Mouse (Mus musculus): ENCODE results near the gene Dock2. TPM values are rescaled to one million over a fixed set of nuclear protein-coding genes. Genes with fewer than 3 reads are reported as not detected.
A peak's percentile ranks its signal among the peaks of the same experiment; 100 is the strongest.

Dock2 gene
- total RNA-seq, 1 experiment from 2014 or later: 492 TPM

GRCm38 (mm10) chr11:34771221-34771986 lies 12.3 kb downstream of the Dock2 start:
- ATAC-seq (ENCODE audit: extremely low read depth, insufficient number of reproducible peaks, low FRiP score, poor library complexity, severe bottlenecking): peak; percentile 50

GRCm38 (mm10) chr11:34770666-34771065 lies 13.0 kb downstream of the Dock2 start:
- ATAC-seq (ENCODE audit: extremely low read depth, insufficient number of reproducible peaks, low FRiP score, poor library complexity, severe bottlenecking): peak; percentile 28; the same call in 1 of the 2 replicates

DNA sequence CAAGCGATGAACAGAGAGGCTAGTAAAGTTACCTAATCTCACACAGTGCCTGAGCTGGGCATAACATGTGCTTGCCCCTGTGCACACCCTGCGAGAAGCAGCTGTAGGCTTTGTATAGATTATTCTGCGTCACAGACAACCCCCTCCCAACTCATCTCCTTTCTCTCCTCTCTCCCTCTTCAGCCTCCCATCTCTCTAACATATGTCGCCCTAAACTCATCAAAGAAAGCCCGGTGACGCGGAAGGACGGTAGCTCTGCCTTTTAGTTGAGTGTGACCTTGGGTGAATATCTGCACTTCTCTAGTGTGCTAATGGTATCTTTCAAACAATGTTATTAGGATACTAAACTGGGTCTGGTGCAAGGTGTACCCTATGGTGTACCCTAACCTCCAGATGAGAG lies 13.7 kb downstream of the Dock2 start:
- no peak for ATAC-seq (ENCODE audit: extremely low read depth, insufficient number of reproducible peaks, low FRiP score, poor library complexity, severe bottlenecking)

DNA sequence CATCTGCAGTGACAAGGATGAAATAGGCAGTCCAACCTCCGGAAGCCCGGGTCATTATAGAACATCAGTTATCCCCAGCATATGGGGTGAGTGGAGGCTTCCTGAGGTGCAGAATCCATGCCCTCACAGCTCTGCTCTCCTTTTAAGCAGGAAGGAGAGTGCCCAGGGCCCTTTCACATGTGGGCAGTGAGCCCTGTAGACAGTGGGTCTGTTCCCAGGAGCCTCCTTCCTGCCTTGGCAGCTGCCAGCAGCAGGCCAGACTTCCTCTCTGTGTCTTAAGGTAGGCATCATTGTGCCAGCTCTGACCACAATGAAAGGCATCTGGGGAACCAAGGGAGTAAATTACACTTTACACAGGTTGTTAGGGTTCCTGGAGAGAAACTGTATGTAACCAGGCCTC lies 14.3 kb downstream of the Dock2 start:
- no peak for ATAC-seq (ENCODE audit: extremely low read depth, insufficient number of reproducible peaks, low FRiP score, poor library complexity, severe bottlenecking)

DNA sequence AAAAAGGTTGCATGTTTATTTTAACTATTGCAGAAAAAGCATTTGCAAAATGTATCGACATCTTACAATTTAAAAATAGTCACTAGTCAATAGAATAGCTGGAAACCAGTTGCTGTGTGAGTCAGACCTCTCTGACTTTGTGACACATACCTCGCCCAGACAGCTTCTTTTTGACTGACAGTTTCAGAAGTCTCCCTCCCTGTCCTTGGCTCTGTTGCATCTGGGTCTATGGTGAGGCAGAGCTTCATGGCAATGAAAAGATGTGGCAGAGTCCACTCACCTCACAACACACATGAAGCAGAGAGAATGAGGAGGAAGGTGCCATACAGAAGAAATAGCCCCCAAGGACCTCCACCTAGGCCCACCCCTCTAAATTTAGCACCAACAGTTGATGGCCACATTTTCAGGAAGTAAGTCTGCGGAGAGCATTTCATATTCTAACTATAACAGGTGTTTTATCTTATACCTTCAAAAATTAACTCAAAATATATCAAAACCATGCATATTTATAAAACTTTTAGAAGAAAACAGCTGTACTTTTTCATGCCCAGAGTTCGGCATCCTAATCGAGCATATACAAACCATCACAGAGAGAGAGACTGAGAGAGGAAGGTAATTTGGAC lies 19.8 kb downstream of the Dock2 start:
- no peak for ATAC-seq (ENCODE audit: extremely low read depth, insufficient number of reproducible peaks, low FRiP score, poor library complexity, severe bottlenecking)

- ATAC-seq (ENCODE audit: extremely low read depth, insufficient number of reproducible peaks, low FRiP score, poor library complexity, severe bottlenecking): no peak
Observed at GRCm38 (mm10) chr11:34762570-34763127, 21.0 kb downstream of the Dock2 start.

- ATAC-seq (ENCODE audit: extremely low read depth, insufficient number of reproducible peaks, low FRiP score, poor library complexity, severe bottlenecking): no peak
Observed at GRCm38 (mm10) chr11:34762125-34762524, 21.6 kb downstream of the Dock2 start.

GRCm38 (mm10) chr11:34759582-34759981 lies 24.1 kb downstream of the Dock2 start:
- no peak for ATAC-seq (ENCODE audit: extremely low read depth, insufficient number of reproducible peaks, low FRiP score, poor library complexity, severe bottlenecking)

- ATAC-seq (ENCODE audit: extremely low read depth, insufficient number of reproducible peaks, low FRiP score, poor library complexity, severe bottlenecking): peak; percentile 33; the same call in 1 of the 2 replicates
Observed at GRCm38 (mm10) chr11:34741081-34741480, 42.6 kb downstream of the Dock2 start.

GRCm38 (mm10) chr11:34739816-34740215 lies 43.9 kb downstream of the Dock2 start:
- peak; percentile 56 for ATAC-seq (ENCODE audit: extremely low read depth, insufficient number of reproducible peaks, low FRiP score, poor library complexity, severe bottlenecking)

DNA sequence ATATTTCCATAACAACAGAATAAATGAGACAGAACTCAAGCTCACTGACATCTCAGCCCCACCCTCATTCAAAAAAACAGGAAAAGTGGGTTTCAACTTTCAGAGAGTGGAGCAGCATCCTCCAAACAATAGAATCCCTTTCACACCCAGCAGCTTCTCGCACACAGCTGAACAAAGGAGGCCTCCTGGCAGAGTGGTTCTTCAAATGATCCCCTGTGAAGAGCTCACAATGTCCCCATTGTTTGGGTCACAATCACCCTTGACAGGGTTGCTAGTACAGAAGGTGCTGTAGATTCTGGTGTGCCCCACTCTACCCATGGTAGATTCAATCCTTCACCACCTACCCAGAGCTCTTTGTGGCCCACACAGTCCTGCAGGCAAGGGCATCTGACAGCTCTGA lies 44.7 kb downstream of the Dock2 start:
- no peak for ATAC-seq (ENCODE audit: extremely low read depth, insufficient number of reproducible peaks, low FRiP score, poor library complexity, severe bottlenecking)

DNA sequence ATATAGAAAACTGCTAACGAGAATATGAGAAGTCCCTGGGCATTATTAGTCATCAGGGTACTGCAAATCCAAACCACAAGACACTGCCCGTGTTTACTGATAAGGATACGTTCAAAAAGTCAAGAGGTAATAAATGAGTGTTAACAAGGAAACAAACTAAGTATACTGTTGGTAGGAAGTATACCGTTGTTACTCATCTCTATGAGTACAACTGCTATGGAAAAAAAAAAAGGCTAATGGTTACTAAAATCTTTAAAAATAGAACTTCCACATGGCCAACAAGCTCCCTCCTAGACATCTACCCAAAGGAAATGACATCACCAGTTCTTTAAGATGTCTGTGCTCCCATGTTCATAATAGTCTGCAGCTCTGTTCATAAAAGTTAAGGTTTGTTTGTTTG lies 46.5 kb downstream of the Dock2 start:
- ATAC-seq (ENCODE audit: extremely low read depth, insufficient number of reproducible peaks, low FRiP score, poor library complexity, severe bottlenecking): no peak

DNA sequence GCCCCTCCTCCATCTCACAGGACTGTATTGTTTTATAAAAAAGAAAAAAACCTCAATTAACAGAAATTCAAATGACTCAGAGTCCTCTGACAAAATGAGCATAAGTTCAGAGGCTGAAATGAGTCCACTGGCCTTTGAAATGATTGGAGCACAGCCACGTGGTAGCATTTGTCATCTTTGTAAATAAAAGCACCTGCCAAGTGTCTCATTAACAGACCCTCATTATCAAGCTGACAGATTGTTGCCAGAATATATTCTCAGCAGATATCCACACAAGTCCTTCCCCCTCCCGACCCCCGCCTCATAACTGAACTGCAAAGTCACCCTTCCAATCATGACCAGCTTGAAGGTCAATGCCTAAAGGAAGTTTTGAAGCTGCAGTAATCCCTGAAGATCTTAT lies 49.7 kb downstream of the Dock2 start:
- ATAC-seq (ENCODE audit: extremely low read depth, insufficient number of reproducible peaks, low FRiP score, poor library complexity, severe bottlenecking): no peak

DNA sequence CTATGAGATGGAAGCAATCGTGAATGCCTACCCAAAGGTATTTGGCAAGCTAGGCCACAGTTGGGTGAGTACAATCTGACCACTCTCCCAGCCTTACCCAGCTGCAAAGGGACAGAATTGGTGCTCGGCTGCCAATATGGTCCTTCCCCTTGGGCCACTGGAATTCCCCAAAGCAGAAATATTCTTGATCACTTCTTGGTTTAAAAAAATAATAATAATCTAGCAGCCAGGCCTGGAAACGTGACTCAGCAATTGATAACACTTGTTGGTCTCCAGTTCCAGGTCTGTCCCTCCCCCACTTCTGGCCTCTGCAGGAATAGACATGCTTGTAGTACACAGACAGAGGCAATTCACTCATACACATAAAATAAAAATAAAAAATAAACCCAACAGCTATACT lies 56.2 kb downstream of the Dock2 start:
- no peak for ATAC-seq (ENCODE audit: extremely low read depth, insufficient number of reproducible peaks, low FRiP score, poor library complexity, severe bottlenecking)

DNA sequence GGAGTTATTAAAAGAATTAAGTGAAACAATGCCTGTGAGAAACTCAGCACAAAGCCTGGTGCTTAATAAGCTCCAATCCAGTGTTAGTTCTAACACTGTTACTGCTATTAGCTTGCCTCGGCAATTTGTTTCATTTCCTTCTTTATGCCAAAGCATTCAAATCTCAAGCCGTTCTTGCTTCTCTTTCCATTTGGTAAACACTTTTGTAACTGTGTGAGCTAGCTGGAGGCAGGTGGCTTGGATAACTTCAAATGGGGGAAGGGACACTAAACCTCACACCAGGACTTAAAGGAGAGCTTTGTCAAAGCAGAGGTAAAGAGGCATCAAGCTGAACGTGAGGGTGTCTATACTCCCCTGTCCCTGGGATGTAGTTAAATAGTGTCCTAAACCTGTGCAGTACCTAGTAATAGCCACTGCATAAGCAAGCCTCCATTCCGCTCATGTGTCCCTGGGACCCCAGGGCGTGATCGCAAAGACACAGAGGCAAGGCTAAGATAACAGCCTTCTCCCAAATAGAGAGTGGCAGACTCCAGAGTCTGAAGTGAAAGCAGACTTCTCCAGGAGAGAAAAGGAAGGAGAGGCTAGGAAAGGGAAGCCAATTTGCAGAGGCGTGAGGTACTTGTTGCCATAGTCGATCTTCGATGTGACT lies 56.9 kb downstream of the Dock2 start:
- no peak for ATAC-seq (ENCODE audit: extremely low read depth, insufficient number of reproducible peaks, low FRiP score, poor library complexity, severe bottlenecking)

DNA sequence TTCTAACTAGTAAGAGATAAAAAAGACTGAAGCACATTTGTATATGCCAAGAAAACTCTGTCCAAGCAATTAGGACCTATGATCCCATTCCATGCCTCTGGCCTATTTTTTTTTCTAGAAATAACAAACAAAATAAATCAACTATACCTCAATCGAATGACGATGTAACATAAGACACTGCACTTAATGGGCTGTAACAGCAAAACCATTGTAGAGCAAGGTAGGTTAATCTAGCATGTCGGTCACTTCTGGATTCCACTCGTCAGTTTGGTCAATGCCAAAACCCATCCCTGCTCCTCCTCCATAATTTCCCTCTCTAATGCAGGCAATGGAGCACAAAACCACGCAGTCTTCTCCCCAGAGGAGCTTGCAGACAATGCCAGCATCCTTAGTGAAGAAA lies 70.3 kb downstream of the Dock2 start:
- ATAC-seq (ENCODE audit: extremely low read depth, insufficient number of reproducible peaks, low FRiP score, poor library complexity, severe bottlenecking): no peak

- no peak for ATAC-seq (ENCODE audit: extremely low read depth, insufficient number of reproducible peaks, low FRiP score, poor library complexity, severe bottlenecking)
Observed at GRCm38 (mm10) chr11:34708278-34708677, 75.4 kb downstream of the Dock2 start.

DNA sequence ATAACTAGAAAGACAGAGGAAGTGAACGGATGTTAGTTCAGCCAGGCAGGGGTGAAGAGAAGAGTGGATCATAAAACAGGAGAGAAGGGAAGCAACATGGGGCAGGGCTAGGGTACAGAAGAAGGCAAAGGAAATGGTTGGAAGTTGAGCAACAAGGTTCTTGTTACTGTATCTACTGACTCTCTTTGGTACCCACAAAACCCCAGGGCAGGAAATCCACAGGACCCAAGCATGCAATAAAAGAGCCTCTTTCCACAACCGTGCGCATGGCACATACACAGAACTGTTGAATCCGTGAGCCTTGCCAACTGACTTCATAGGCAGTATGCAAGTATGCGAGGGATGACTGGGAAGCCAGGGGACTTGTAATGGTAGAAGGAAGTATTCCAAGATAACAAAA lies 76.3 kb downstream of the Dock2 start:
- no peak for ATAC-seq (ENCODE audit: extremely low read depth, insufficient number of reproducible peaks, low FRiP score, poor library complexity, severe bottlenecking)

- ATAC-seq (ENCODE audit: extremely low read depth, insufficient number of reproducible peaks, low FRiP score, poor library complexity, severe bottlenecking): no peak
Observed at GRCm38 (mm10) chr11:34705108-34705446, 78.6 kb downstream of the Dock2 start.
